Mouse (Mus musculus) liver, embryonic 15.5 days (tissue): ENCODE data around the gene Nckap5l. TPM values are rescaled to one million over a fixed set of nuclear protein-coding genes. Genes with fewer than 3 reads are reported as not detected.
"Not testable (repeated sequence)": the region's sequence is repeated elsewhere in the genome, so short reads cannot be mapped to it uniquely, and the experiment has no call there.

ENCODE experiments used
- ATAC-seq: fragments of 200-750 bp; cut with Nextera tagmentation; 2 replicates; pipeline ENCODE4 v1.8.0; 2017; ENCODE audit warnings: moderate number of reproducible peaks, mild to moderate bottlenecking, moderate library complexity; ENCODE audit not compliant: insufficient read depth
- H3K27ac ChIP-seq: fragments of 300-500 bp; sonication (generic); replicated peaks from 2 replicates; pipeline ENCODE4 v1.5.1; 2015; ENCODE audit warnings: mild to moderate bottlenecking, inconsistent platforms
- H3K27me3 ChIP-seq: fragments of 300-500 bp; sonication (generic); 2 replicates; pipeline ENCODE4 v1.6.1; 2015; ENCODE audit warnings: mild to moderate bottlenecking, inconsistent platforms
- H3K36me3 ChIP-seq: fragments of 300-500 bp; sonication (generic); replicated peaks from 2 replicates; pipeline ENCODE4 v1.6.1; 2015; ENCODE audit warnings: moderate library complexity, mild to moderate bottlenecking, inconsistent platforms
- H3K4me1 ChIP-seq: fragments of 300-500 bp; sonication (generic); replicated peaks from 2 replicates; pipeline ENCODE4 v1.6.1; 2015; ENCODE audit warnings: inconsistent platforms
- H3K4me2 ChIP-seq: fragments of 300-500 bp; sonication (generic); 2 replicates; pipeline ENCODE4 v1.6.1; 2015; ENCODE audit warnings: moderate library complexity, mild to moderate bottlenecking, inconsistent platforms
- H3K4me3 ChIP-seq: fragments of 300-500 bp; sonication (generic); replicated peaks from 2 replicates; pipeline ENCODE4 v1.5.1; 2015; ENCODE audit warnings: mild to moderate bottlenecking, inconsistent platforms
- H3K9ac ChIP-seq: fragments of 300-500 bp; sonication (generic); 2 replicates; pipeline ENCODE4 v1.6.1; 2015; ENCODE audit warnings: moderate library complexity, mild to moderate bottlenecking, inconsistent platforms
- H3K9me3 ChIP-seq: fragments of 300-500 bp; sonication (generic); replicated peaks from 2 replicates; pipeline ENCODE4 v1.6.1; 2016; ENCODE audit warnings: inconsistent platforms
- WGBS: fragments of 180-500 bp; shearing (Covaris S2); methylation state at CpG from one replicate; pipeline ENCODE4 v1.1.7; 2015; ENCODE audit warnings: mixed read lengths; ENCODE audit not compliant: insufficient replicate concordance; 5-methylcytosine and 5-hydroxymethylcytosine counted together
- polyA plus RNA-seq: library from polyadenylated mRNA; unstranded; fragments of >200 nt; fragmentation: Nextera tagmentation; extraction: Ambion mirVana; gene quantifications from 2 replicates; pipeline ENCODE4 v1.2.1, GENCODE M21; 2015

Nckap5l gene
- polyA plus RNA-seq, 1 experiment from 2014 or later: 0.92 TPM

- H3K27ac ChIP-seq, ATAC-seq, H3K9me3 ChIP-seq, H3K9ac ChIP-seq, H3K4me3 ChIP-seq, H3K4me2 ChIP-seq, H3K27me3 ChIP-seq, H3K36me3 ChIP-seq: not testable (repeated sequence)
- H3K4me1 ChIP-seq: peaks cover 28% of the 10 kb centered on the region
- 67% methylated on average over 10 of the region's 10 CpGs for WGBS
Observed at GRCm38 (mm10) chr15:99446136-99446535, 11.4 kb downstream of the Nckap5l start.

- Histone ChIP-seq H3K4me1 (peaks cover 31% of the 10 kb centered on the region), H3K4me3 (no peak overlapping the region), H3K4me2 (no peak overlapping the region), H3K9me3 (no peaks in the 10 kb centered on the region), H3K27ac (no peak overlapping the region), H3K27me3 (no peaks in the 10 kb centered on the region), H3K36me3 (no peaks in the 10 kb centered on the region), H3K9ac (no peak overlapping the region)
- WGBS: 61% methylated on average over 6 of the region's 6 CpGs
- no peak for ATAC-seq
Observed at GRCm38 (mm10) chr15:99445567-99445966, 12.0 kb downstream of the Nckap5l start.

GRCm38 (mm10) chr15:99442358-99442757 lies 15.2 kb downstream of the Nckap5l start:
- no peaks in the 10 kb centered on the region for H3K27me3 ChIP-seq
- H3K9ac ChIP-seq: no peak overlapping the region
- no peaks in the 10 kb centered on the region for H3K9me3 ChIP-seq
- H3K4me1 ChIP-seq: peaks cover 16% of the 10 kb centered on the region; the same call in 1 of the 2 replicates
- ATAC-seq: no peak
- no peaks in the 10 kb centered on the region for H3K36me3 ChIP-seq
- H3K4me2 ChIP-seq: no peak overlapping the region
- 65% methylated on average over 7 of the region's 7 CpGs for WGBS
- H3K4me3 ChIP-seq: no peak overlapping the region
- H3K27ac ChIP-seq: no peak overlapping the region

- Histone ChIP-seq H3K4me3 (no peak overlapping the region), H3K4me1 (peaks cover 18% of the 10 kb centered on the region; the same call in 1 of the 2 replicates), H3K9me3 (no peaks in the 10 kb centered on the region), H3K36me3 (no peaks in the 10 kb centered on the region), H3K27ac (no peak overlapping the region), H3K27me3 (no peaks in the 10 kb centered on the region), H3K4me2 (no peak overlapping the region), H3K9ac (no peak overlapping the region)
- no peak for ATAC-seq
- WGBS: 62% methylated on average over 8 of the region's 8 CpGs
Observed at GRCm38 (mm10) chr15:99440816-99441457, 16.6 kb downstream of the Nckap5l start.

- H3K27ac ChIP-seq: no peak overlapping the region
- peaks cover 20% of the 10 kb centered on the region; the same call in 1 of the 2 replicates for H3K4me1 ChIP-seq
- no peak overlapping the region for H3K4me2 ChIP-seq
- ATAC-seq: no peak
- no peaks in the 10 kb centered on the region for H3K36me3 ChIP-seq
- 42% methylated on average over 2 of the region's 2 CpGs for WGBS
- no peaks in the 10 kb centered on the region for H3K9me3 ChIP-seq
- H3K9ac ChIP-seq: no peak overlapping the region
- no peak overlapping the region for H3K4me3 ChIP-seq
- no peaks in the 10 kb centered on the region for H3K27me3 ChIP-seq
Observed at GRCm38 (mm10) chr15:99440112-99440815, 17.3 kb downstream of the Nckap5l start.

- Histone ChIP-seq H3K27ac (no peak overlapping the region), H3K4me3 (no peak overlapping the region), H3K4me2 (no peak overlapping the region), H3K9ac (no peak overlapping the region), H3K4me1 (peaks cover 21% of the 10 kb centered on the region), H3K27me3 (no peaks in the 10 kb centered on the region), H3K36me3 (no peaks in the 10 kb centered on the region), H3K9me3 (no peaks in the 10 kb centered on the region)
- WGBS: 72% methylated on average over 8 of the region's 8 CpGs
- no peak for ATAC-seq
Observed at GRCm38 (mm10) chr15:99438966-99439698, 18.4 kb downstream of the Nckap5l start.

- Histone ChIP-seq H3K4me2 (no peak overlapping the region), H3K27ac (no peak overlapping the region), H3K27me3 (no peaks in the 10 kb centered on the region), H3K36me3 (no peaks in the 10 kb centered on the region), H3K4me3 (no peak overlapping the region), H3K9ac (no peak overlapping the region), H3K4me1 (peaks cover 13% of the 10 kb centered on the region; the same call in 1 of the 2 replicates), H3K9me3 (no peaks in the 10 kb centered on the region)
- 75% methylated on average over 12 of the region's 12 CpGs for WGBS
- ATAC-seq: no peak
Observed at GRCm38 (mm10) chr15:99433913-99434312, 23.6 kb downstream of the Nckap5l start.

GRCm38 (mm10) chr15:99433081-99433718 lies 24.3 kb downstream of the Nckap5l start:
- Histone ChIP-seq H3K27ac (no peak overlapping the region), H3K9ac (no peak overlapping the region), H3K36me3 (no peaks in the 10 kb centered on the region), H3K4me2 (no peak overlapping the region), H3K4me3 (no peak overlapping the region), H3K27me3 (no peaks in the 10 kb centered on the region), H3K9me3 (no peaks in the 10 kb centered on the region), H3K4me1 (peaks cover 13% of the 10 kb centered on the region; the same call in 1 of the 2 replicates)
- ATAC-seq: no peak
- 78% methylated on average over 16 of the region's 16 CpGs for WGBS

GRCm38 (mm10) chr15:99431967-99432366 lies 25.6 kb downstream of the Nckap5l start:
- no peaks in the 10 kb centered on the region for H3K27me3 ChIP-seq
- WGBS: 60% methylated on average over 8 of the region's 8 CpGs

GRCm38 (mm10) chr15:99431504-99431903 lies 26.0 kb downstream of the Nckap5l start:
- ATAC-seq: no peak
- peaks cover 13% of the 10 kb centered on the region; the same call in 1 of the 2 replicates for H3K4me1 ChIP-seq
- no peaks in the 10 kb centered on the region for H3K27me3 ChIP-seq
- no peaks in the 10 kb centered on the region for H3K36me3 ChIP-seq
- H3K4me2 ChIP-seq: no peak overlapping the region
- H3K4me3 ChIP-seq: no peak overlapping the region
- WGBS: 69% methylated on average over 7 of the region's 7 CpGs
- no peak overlapping the region for H3K9ac ChIP-seq
- no peak overlapping the region for H3K27ac ChIP-seq
- H3K9me3 ChIP-seq: no peaks in the 10 kb centered on the region

More at GRCm38 (mm10) chr15:99431967-99432366, 25.6 kb downstream of the Nckap5l start:
- Histone ChIP-seq H3K4me2 (no peak overlapping the region), H3K27ac (no peak overlapping the region), H3K36me3 (no peaks in the 10 kb centered on the region), H3K4me3 (no peak overlapping the region), H3K4me1 (peaks cover 13% of the 10 kb centered on the region; the same call in 1 of the 2 replicates), H3K9me3 (no peaks in the 10 kb centered on the region), H3K9ac (no peak overlapping the region)
- ATAC-seq: no peak

- H3K4me2 ChIP-seq: no peak overlapping the region
- H3K27me3 ChIP-seq: no peaks in the 10 kb centered on the region
- peaks cover 12% of the 10 kb centered on the region; the same call in 1 of the 2 replicates for H3K4me1 ChIP-seq
- no peak overlapping the region for H3K27ac ChIP-seq
- no peak overlapping the region for H3K9ac ChIP-seq
- no peaks in the 10 kb centered on the region for H3K9me3 ChIP-seq
- no peaks in the 10 kb centered on the region for H3K36me3 ChIP-seq
- ATAC-seq: no peak
- H3K4me3 ChIP-seq: no peak overlapping the region
- 79% methylated on average over 10 of the region's 10 CpGs for WGBS
Observed at GRCm38 (mm10) chr15:99431063-99431462, 26.5 kb downstream of the Nckap5l start.
